Mouse (Mus musculus) naive thymus-derived CD4-positive, alpha-beta T cell, adult 5 months (primary cell): ENCODE data around the gene Pcdh9. TPM values are rescaled to one million over a fixed set of nuclear protein-coding genes. Genes with fewer than 3 reads are reported as not detected.

Experiments used
- polyA plus RNA-seq: library from polyadenylated mRNA; unstranded; fragments of 100-300 nt; shearing (Covaris generic); gene quantifications from one replicate; pipeline ENCODE4 v1.2.1, GENCODE M21; 2017

Gene Pcdh9
- not detected for polyA plus RNA-seq

DNA sequence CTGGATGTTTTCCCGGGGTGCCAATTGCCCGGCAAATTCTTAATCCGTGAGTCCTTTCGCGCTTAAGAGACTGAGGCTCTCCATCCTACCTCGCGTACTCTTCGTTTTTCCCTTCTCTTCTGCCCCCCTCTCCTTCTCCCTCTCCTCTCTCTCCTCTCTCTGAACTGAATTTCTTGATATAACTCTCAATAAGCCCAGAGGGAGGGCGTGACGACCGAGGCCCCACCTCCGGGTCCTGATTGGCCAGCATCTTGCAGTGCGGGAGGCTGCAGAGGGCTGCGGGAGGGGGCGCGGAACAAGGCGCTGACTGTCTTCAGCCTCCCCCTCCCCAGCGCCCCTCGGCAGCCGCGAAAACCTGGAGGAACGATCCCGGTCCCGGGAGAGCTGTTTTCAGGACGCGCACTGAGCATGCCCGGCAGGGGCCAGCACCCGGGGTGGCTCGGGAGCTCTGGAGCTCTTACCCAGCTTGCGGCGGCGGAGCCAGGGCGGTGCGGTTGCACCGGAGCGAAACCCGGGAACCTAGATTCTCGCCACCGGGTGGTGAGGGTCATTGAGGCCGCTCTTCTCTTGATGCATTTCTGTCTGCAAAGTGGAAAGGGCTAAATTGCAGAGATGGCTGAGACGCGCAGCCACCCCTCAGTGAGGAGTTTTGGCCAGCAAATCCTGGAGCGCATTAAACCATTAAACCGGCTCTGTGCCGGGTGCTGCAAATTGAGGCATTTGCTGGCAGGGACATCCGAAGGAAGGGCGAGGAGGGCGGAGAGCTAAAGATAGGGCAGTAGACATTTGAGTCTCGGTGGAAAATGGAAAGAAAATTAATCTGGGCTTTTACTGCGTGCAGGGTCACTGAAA is at the start of gene Pcdh9:
TSS of gene Pcdh9 (minus strand) at position 161 of the 852 bp plus-strand sequence.

